Mouse (Mus musculus) E14TG2a.4 (cell line): Measurements from ENCODE around the gene Gas7.

Experiments used
- H3K27me3 ChIP-seq: 2 replicates; pipeline ENCODE4 v1.6.1; 2014; ENCODE audit warnings: low read length, control low read depth; ENCODE audit not compliant: insufficient read depth
- H3K36me3 ChIP-seq: 2 replicates; pipeline ENCODE4 v1.6.1; 2014; ENCODE audit warnings: low read length, control low read depth; ENCODE audit not compliant: insufficient read depth
- H3K4me1 ChIP-seq: replicated peaks from 2 replicates; pipeline ENCODE4 v1.6.1; 2014; ENCODE audit warnings: low read depth, low read length, control low read depth
- H3K4me3 ChIP-seq: replicated peaks from 2 replicates; pipeline ENCODE4 v1.5.1; 2014; ENCODE audit warnings: mild to moderate bottlenecking, low read length
- H3K9me3 ChIP-seq: 2 replicates; pipeline ENCODE4 v1.6.1; 2014; ENCODE audit warnings: low read length, control low read depth
- CTCF ChIP-seq: conservative IDR thresholded peaks from 2 replicates; pipeline ENCODE4 v1.5.1; 2014; ENCODE audit warnings: low read length
- NANOG ChIP-seq: IDR thresholded peaks from 2 replicates; pipeline ENCODE4 v1.6.1; 2014; ENCODE audit warnings: borderline replicate concordance, low read length, mixed read lengths
- POU5F1 ChIP-seq: IDR thresholded peaks from 2 replicates; pipeline ENCODE4 v1.6.1; 2014; ENCODE audit warnings: low read length, borderline replicate concordance

Gene Gas7

DNA sequence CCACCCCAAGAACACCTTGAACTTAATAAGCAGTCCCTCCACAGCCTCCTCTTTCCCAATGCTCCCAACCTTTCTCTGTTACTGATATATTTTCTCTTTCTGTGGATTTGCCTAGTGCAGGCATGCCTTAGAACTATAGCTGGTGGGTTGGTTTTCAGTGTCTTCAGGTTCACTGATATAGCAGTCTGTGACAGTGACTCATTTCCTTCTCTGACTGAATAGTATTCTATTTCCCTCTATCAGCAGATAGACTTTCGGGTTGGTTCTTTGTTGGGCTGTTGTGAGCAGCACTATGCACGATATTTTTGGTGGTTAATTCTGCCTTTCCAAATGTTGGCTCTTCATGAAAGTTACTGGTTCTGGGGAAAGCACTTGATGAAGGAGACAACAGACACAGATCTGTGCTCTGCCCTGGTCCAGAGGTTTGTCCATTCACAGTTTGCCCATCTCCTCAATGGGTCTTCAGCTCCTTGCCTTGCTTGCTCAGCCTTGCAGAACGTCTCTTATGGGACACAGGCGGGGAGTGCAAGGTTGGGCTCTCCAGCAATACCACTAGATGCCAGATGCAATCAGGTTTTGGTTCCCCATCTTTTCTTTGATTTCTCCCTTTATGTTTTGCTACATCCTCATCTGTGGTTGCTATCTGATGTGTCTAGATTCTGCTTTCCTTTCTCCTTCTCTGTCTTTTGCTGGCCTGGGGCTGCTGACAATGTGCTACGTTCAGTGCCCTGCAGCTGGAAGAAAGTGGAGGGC lies 25.1 kb downstream of the Gas7 start:
- Histone ChIP-seq H3K4me3 (no peak overlapping the region), H3K4me1 (peaks cover 4% of the 10 kb centered on the region), H3K9me3 (no peaks in the 10 kb centered on the region), H3K27me3 (0 out of 2 replicates have a peak, but pooled peaks cover 7% of the 10 kb centered on the region), H3K36me3 (no peaks in the 10 kb centered on the region)
- TF ChIP-seq CTCF (no peak), NANOG (no peak), POU5F1 (no peak)

DNA sequence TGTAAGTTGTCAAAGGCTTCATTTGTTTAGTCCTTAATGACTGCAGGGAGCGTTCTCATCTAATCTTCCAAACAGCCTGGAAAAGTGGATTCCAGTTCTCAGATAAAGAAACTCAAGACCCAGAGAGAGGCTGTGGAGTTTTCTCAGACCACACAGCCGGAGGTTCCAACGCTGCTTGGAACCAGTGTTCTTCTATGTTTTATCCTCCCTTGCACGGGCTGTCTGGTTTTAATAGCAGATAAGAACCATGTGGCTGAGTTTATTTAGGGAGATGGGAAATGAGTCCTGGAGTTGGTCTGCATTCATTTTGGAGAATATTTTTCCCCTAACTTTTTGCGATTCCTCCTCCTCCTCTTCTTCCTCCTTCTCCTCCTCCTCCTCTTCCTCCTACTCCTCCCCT lies 26.5 kb downstream of the Gas7 start:
- H3K4me3 ChIP-seq, result no peak overlapping the region
- peaks cover 4% of the 10 kb centered on the region for H3K4me1 ChIP-seq
- TF ChIP-seq NANOG, result no peak
- no peak for TF ChIP-seq POU5F1
- no peak for TF ChIP-seq CTCF
- 0 out of 2 replicates have a peak, but pooled peaks cover 7% of the 10 kb centered on the region for H3K27me3 ChIP-seq
- H3K9me3 ChIP-seq, result no peaks in the 10 kb centered on the region
- no peaks in the 10 kb centered on the region for H3K36me3 ChIP-seq

DNA sequence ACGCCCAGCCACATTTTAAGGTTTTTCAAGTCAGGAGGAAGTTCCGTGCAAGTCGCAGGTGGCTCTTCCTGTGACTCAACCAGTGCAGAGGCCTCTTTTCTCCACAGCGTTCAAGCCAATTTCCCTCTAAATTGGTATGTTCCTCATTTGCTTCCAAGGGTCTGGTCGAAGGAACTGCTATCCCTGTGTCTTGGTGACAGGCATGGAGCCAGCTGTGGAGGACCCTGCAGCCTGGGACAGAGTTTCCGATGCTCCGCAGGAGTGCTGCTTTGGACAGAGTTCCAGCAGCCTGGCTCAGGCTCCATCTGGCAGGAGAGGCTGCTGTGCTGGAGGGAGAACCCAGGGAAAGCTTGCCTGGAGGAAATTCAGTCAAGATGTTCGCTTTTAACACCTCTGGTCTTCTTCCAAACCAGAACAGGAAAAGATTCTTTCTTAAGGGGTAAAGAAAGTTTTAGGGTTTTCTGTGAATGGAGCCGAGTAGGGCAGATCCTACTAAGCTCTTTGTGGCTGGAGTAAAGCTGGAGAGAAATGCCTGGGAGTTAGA lies 27.1 kb downstream of the Gas7 start:
- Histone ChIP-seq H3K4me1 (peaks cover 4% of the 10 kb centered on the region), H3K9me3 (no peaks in the 10 kb centered on the region), H3K4me3 (no peak overlapping the region), H3K36me3 (no peaks in the 10 kb centered on the region), H3K27me3 (0 out of 2 replicates have a peak, but pooled peaks cover 7% of the 10 kb centered on the region)
- TF ChIP-seq POU5F1, result no peak
- TF ChIP-seq NANOG, result no peak
- no peak for TF ChIP-seq CTCF

DNA sequence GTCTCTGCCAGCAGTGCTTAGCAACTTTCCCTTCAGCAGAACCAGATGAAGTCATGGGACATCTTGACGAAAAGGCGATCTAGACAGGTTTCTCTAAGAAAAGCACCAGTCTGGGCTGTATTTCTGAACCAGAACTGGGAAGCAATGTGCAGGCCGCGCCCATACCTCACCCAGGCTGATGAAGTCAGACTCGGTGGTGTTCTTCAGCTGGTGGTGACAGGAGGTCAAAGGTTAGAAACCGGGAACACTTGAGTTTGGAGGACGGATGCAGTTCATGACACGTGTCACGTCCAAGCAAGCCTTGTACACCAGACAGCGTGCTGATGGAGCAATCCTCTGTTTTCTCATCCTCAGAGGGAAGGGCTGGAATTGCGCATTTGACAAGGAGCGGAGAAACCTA lies 32.9 kb downstream of the Gas7 start:
- no peak overlapping the region for H3K4me3 ChIP-seq
- no peaks in the 10 kb centered on the region; the same call in 1 of the 2 replicates for H3K4me1 ChIP-seq
- TF ChIP-seq CTCF, result no peak
- no peak for TF ChIP-seq POU5F1
- TF ChIP-seq NANOG, result no peak
- H3K9me3 ChIP-seq, result no peaks in the 10 kb centered on the region
- H3K36me3 ChIP-seq, result no peaks in the 10 kb centered on the region
- no peaks in the 10 kb centered on the region for H3K27me3 ChIP-seq

DNA sequence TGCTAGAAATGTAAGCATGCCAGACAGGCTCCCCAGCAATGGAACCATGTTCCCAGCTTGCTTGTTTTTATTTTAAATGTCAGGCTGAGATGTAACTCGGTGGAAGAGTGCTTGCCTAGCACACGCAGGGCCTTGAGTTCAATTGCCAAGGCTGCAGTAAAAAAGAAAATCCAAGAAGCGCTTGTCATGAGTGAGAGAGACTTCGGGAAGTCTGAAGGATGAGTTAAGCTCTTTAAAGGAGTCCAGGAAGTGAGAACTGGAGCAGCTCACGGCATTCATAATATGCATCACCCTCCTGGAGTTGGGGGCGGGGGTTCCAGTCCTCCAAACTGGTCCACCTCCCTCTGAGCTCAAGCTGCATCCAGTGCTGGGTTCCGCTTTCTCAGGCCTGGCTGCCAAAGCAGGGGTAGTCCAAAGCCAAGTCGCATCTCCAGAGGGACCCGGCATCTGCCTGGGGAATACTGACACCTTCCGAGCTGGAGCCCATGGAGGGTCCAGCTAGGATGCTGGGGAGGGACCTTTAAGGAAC lies 34.5 kb downstream of the Gas7 start:
- Histone ChIP-seq H3K9me3 (no peaks in the 10 kb centered on the region), H3K36me3 (no peaks in the 10 kb centered on the region), H3K4me1 (no peaks in the 10 kb centered on the region; the same call in 1 of the 2 replicates), H3K4me3 (no peak overlapping the region), H3K27me3 (peaks cover 3% of the 10 kb centered on the region; the same call in 1 of the 2 replicates)
- TF ChIP-seq CTCF, result no peak
- TF ChIP-seq POU5F1, result no peak
- TF ChIP-seq NANOG, result no peak

DNA sequence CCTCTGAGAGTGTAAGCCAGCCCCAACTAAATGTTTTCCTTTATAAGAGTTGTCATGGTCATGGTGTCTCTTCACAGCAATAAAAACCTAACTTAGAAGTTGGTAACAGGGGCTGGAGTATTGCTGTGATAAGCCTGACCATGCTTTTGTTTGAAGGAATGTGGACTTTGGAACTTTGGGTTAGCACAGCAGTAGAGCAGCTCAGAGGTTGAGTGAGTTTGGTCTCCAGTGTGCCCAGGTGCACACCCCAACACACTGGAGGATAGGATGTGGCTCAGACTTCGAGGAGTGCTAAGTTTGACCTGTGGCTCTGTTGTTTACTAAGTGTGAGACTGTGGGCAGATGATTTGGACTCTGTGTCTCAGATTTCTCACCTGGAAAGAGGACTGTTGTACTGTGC lies 41.6 kb downstream of the Gas7 start:
- H3K36me3 ChIP-seq, result no peaks in the 10 kb centered on the region
- H3K27me3 ChIP-seq, result peaks cover 3% of the 10 kb centered on the region; the same call in 1 of the 2 replicates
- TF ChIP-seq CTCF (no peak), POU5F1 (no peak), NANOG (no peak)
- no peaks in the 10 kb centered on the region for H3K9me3 ChIP-seq
- H3K4me1 ChIP-seq, result no peaks in the 10 kb centered on the region
- H3K4me3 ChIP-seq, result no peak overlapping the region

DNA sequence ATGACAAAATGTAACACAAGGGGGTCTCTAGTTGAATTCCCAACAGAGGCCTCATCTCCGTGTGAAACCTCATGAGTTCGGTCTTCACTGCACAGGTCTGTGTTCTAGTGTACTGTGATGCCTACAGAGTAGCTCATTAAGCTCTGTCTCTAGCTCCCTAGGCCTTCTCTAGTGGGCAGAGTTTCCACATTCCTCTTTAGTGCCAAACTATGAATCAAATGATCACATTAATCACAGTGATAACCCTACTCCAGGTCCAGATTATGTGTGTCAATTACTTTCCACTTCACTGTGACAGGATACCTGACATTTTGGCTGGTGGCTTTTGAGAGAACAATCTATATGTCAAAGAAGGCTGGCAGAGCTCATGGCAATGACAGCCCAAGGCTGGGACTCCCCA lies 44.9 kb downstream of the Gas7 start:
- Histone ChIP-seq H3K36me3 (no peaks in the 10 kb centered on the region), H3K4me1 (no peaks in the 10 kb centered on the region), H3K9me3 (no peaks in the 10 kb centered on the region), H3K27me3 (no peaks in the 10 kb centered on the region), H3K4me3 (no peak overlapping the region)
- TF ChIP-seq POU5F1, result no peak
- TF ChIP-seq NANOG, result no peak
- no peak for TF ChIP-seq CTCF

DNA sequence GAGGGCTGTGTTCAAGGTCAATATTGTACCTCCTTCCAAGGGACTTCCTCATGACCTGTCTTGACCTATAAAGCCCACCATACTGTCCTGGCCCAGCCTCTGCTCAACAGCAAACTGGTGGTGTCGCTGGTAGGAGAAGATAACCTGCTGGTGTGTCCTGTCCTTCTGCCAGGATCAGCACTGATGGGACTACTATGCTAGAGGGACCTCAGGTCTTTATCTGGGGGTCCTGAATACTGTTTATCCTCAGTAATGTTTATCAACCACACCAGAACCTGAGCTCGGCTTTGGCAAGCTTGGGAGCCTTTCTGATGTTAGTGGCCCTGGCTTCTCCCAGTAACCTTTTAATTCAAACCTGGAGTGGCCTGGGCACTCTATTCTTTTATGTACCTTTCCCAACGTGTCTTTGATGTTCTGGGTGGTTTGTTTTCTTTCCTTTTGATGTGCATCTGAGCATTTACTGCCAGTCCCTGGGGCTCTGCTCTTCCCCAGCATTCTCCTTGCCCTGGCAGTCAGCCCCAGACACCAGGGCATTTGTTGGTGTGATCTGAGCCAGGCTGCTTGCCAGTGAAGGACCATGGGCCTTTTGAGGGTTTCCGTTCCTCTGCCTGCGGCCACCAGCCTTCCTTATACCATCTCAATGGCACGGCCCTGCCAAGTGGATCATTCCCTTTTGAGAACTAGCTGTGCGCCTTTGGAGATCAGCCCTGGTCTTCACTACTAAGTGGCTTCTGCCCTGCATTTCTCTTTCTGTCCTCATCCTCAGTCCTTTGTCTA lies 46.4 kb downstream of the Gas7 start:
- no peaks in the 10 kb centered on the region for H3K27me3 ChIP-seq
- H3K4me3 ChIP-seq, result no peak overlapping the region
- no peaks in the 10 kb centered on the region for H3K9me3 ChIP-seq
- no peaks in the 10 kb centered on the region for H3K4me1 ChIP-seq
- no peaks in the 10 kb centered on the region for H3K36me3 ChIP-seq
- TF ChIP-seq NANOG, result no peak
- TF ChIP-seq CTCF, result no peak
- no peak for TF ChIP-seq POU5F1
